Mouse (Mus musculus): ENCODE results near the gene Nmt1.

The Nmt1 gene

DNA sequence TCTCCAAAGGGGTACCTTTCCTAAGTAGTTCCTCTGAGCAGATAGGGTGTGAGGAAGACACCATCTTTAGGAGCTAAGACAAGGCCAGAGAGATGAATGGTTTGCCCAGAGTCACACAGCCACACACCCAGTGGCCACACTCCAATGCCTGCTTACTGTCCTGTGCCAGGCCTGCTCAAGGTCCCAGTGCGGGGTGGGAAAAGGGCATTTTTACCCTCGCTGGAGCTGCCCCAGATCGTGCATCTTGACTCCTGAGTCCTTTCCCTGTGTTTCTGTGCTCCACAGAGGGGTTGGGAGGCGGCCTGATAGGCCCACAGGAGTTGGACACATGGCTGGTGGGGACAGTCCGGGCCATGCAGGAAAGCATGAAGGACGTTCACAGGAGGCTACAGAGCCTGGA, 77.8 kb downstream of the Nmt1 start:
- no peak for DNase-seq (ENCODE audit: extremely low read depth, low read depth)

DNA sequence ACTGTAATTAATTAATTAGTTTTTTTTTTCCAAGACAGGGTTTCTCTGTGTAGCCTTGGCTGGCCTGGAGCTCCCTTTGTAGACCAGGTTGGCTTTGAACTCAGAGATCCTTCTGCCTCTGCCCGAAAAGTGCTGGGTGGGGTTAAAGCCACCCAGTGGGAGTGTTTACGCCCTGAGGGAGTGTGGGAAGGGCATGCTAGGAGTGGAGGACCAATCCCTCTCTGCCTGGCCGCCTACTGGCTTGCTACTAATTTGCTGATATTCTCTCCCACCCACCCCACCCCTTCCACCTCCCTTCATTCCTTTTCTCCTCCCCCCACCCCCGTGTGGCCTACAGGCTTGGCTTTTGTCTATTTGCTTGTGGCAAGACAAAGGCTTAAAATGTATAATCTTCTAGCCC, 78.4 kb downstream of the Nmt1 start:
- no peak for DNase-seq (ENCODE audit: extremely low read depth, low read depth)

DNA sequence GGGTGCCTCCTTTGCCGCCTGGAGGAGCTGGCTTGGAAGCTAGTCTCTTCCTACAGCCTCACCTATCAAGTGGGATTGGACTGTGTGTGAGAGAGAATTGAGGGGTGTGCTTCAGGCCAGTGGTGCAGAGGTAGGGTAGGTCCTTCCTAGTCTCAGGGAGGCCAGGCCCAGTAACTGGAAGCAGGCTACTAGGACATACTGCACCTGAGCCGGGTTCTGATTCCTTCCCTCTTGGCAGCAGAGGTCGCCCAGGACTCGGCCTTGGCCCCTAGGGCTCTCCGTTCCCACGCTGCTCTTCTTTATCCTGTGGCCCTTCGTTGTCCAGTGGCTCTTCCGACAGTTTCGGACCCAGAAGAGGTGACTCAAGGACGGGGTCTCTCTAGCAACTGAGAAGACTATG, 83.3 kb downstream of the Nmt1 start:
- DNase-seq (ENCODE audit: extremely low read depth, low read depth) = no peak

DNA sequence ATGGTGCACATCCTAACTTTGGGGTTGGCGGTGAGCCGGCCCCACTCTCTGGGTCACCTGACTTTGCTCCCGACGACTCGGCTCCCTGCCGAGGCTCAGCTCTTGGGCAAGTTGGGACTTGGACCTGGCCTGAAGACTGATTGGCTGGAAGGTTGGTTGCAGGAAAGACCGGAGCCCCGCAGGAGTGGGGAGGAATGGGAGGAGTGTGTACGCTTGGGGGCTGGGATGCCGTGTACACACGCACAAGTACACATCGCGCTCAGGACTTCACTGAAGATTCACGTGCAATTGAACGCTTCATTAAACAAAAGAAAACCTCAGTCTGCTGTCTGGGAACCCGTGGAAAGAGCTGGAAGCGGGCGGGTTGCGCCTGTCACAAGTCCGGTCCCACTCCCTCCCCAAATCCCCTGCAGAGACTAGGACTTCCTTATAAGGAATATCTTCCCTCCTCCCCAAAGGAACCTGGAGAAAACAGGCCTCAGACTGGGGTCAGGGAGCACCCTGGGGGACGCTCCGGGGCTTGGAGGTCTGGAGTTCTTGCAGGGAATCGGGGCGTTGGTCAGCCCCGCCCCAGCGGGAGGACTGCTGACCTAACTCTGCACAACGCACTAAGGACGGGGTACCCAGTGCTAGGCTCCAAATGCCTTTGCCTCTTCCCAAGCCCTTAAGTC, 84.0 kb downstream of the Nmt1 start:
- DNase-seq (ENCODE audit: extremely low read depth, low read depth) = no peak

DNA sequence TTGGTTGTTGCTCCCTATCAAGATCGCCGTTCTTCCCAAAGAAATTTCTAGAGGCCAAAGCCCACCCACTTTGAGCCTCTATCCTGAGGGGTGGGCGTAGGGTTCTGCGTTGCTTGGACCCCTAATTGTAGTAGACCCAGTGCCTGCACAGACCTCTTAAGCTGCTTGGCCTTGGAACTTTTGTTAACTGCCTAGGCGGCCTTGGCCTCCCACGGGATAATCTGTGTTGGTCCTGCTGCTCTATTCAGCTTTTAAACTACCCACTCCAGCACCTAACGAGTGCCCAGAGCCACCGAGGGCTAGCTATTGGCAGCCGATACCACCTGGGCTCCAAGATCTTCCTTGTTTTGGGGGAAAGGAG, 84.5 kb downstream of the Nmt1 start:
- DNase-seq (ENCODE audit: extremely low read depth, low read depth) = no peak

DNA sequence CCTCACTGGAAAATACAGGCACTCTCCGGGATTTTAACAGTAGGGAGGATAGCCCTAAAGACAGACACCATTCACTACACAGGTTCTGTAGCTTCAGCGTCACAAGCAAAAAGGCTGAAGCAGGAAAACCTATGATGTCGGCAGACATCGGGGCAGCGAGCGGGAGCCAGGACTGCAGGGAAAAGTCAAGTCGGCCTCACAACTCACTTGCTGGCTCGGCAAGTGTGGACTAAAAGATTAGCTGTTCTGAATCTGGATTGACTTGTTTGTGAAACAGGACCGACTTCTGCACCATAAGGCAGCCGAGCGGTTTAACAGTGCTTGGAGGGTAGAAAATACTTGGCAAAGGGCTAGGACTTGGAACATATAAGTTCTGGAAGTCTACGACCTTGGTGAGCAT, 85.0 kb downstream of the Nmt1 start:
- DNase-seq (ENCODE audit: extremely low read depth, low read depth) = no peak

DNA sequence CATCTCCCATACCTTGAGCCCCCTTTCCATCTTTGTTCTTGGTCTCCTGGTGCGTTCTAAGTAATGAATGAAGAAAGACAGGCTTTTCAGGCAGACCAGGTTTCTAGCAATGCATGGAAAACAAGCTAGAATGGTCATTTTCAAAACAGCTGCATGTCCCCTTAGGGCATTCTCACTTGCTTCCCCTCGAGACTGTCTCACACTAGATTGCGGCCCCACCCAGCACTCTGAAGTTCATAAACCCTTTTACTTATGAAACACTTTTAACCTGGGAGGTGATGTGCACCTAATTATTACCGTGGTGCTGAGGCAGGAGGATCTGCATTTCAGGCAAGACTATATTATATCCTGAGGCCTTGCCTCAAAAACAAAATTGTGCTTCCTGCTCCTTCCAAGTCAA, 85.8 kb downstream of the Nmt1 start:
- no peak for DNase-seq (ENCODE audit: extremely low read depth, low read depth)

DNA sequence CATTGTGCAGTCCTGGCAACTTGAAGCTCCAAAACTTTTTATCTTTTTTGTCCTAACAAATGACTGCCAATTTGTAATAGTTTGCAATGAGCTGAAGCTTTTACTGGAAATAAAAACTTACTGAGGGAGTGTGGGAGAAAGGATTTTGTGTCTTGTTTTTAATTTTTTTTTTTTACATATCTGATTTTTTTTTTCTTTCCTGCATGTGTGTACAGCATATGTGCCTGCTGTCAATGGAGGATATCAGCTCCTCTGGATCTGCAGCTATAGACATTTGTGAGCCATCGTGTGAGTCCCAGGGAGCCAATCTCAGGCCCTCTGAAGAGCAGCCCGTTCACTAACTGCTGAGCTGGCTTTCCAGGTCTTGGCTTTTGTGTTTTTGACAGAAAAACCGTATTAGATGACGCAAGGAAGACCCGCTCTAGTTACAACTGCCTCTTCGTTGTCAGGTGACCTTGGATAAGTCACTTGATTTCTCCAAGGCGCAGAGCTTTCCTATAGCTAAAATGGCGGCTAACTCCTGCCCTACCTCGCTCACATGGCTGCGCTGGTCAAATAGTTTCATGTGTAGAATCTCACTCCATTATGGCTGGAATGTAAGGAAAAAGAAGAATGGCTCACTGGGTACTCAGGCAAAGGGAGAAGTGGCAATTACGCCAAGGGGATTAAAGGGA, 86.4 kb downstream of the Nmt1 start:
- peak; percentile 63 for DNase-seq (ENCODE audit: extremely low read depth, low read depth)

DNA sequence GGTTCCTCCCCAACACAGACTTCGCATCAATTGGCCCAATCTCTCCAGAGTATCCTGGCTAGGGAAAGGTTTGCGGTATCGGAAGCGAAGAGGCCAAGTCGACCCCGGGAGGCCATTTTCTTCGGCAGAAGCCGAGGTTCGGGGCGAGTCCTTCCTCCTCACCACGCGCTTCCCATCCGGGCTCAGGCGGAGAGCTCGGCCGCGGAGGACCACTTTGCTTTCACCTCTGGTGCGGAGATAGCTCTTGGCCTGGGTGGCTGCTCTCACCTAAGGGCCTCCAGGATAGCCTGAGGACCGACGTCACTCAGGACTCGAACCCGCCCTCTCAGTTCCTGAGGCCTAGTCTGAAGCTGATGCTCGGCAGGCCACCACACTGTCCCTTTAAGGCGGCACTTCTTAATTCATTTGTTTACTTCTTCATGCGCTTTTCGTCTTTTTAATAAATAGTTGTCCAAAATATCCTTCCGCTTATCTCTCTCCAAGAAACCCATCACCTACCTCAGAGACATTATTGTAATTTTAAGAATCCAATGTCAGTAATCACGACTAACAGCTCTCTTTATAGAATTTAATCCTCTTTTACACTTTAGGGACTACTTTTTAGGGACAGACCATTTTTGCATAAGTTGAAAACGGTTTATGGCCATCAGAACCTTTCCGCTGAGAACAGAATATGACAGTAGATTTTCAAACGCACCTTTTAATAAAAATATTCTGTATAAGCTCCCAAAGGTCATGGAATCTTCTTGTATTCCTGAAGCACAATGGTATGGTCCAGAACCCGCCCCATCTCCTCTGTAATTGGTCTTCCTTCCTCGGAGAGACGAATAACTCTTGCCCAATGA, 87.4 kb downstream of the Nmt1 start:
- peak; percentile 91 for DNase-seq (ENCODE audit: extremely low read depth, low read depth)

DNA sequence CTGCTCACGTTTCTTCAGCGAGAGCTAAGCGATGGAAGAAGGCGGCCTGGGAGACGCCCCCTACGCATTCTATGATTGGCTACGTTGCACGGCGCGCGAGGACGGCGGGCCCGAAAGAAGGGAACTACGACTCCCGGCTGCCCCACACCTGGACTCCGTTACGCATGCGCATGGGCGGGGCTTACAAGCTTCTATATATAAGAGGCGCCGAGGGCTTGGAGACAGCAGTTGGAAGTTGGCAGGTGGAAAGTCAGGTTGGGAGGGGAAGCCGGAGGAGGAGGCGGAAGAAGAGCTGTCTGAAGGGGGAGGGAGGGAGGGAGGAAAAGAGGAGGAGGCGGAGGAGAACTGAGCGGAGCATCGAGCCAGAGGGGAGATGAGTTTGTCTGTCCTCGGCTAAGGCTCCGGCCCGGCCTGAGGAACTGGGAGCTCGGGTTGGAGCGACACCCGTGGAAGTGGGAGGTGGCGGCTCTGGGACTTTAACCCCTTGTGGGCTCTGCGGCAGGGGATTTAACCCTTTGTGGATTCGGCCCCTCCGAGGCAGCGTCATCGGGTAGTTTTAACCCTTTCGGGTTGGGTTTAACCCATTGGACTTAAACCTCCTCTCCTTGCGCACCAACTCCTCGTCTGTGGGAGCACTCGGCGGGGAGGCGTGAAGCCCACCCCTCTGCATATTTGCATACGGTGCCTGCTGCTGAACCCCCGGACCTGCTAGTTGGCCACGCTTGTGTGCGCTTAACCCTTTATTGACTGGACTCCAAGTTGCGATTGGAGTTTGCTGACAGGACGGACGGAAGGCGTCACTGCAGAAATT, 88.2 kb downstream of the Nmt1 start, which contains the start of gene Hexim1:
Gene Hexim1, plus strand, starts transcription at position 224 of the 811 bp plus-strand sequence.
- DNase-seq (ENCODE audit: extremely low read depth, low read depth) = peak; percentile 98

DNA sequence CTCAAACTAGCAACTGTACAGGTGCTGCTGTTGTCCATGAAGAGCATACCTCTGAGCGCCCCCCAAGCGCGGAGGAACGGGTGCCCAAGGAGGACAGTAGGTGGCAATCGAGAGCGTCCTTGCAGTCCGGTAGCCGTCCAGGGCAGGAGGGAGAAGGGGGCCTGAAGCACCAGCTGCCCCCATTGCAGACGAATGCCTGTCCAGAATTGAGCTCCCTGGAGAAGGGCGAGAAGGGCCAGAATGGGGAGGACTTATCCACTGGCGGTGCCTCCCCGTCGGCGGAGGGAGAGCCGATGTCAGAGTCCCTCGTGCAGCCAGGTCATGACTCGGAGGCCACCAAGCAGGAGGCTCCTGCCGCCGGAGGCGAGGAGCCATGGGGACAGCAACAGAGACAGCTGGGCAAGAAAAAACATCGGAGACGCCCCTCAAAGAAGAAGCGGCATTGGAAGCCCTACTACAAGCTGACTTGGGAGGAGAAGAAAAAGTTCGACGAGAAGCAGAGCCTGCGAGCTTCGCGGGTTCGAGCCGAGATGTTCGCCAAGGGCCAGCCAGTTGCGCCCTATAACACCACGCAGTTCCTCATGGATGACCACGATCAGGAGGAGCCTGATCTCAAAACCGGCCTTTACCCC, 89.1 kb downstream of the Nmt1 start:
- DNase-seq (ENCODE audit: extremely low read depth, low read depth) = peak; percentile 39

DNA sequence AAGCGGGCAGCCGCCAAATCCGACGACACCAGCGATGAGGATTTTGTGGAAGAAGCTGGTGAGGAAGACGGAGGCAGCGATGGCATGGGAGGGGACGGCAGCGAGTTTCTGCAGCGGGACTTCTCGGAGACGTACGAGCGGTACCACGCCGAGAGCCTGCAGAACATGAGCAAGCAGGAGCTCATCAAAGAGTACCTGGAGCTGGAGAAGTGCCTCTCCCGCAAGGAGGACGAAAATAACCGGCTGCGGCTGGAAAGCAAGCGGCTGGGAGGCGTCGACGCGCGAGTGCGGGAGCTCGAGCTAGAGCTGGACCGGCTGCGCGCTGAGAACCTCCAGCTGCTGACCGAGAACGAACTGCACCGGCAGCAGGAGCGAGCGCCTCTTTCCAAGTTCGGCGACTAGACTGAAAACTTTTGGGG, 89.6 kb downstream of the Nmt1 start:
- peak; percentile 24 for DNase-seq (ENCODE audit: extremely low read depth, low read depth)

All from MEL-GATA-1-ER (cell line).